Mouse (Mus musculus) CH12.LX (cell line): ENCODE data around the gene Arl1. TPM values are rescaled to one million over a fixed set of nuclear protein-coding genes. Genes with fewer than 3 reads are reported as not detected.
A peak's percentile ranks its signal among the peaks of the same experiment; 100 is the strongest.

ENCODE experiments used
- DNase-seq: peaks from one replicate; pipeline ENCODE4 v3.0.0-alpha.2; 2013; ENCODE audit errors: extremely low read depth
- H3K27ac ChIP-seq: 2 replicates; pipeline ENCODE4 v1.5.1; 2012; ENCODE audit warnings: low read depth, mild to moderate bottlenecking, control low read depth, moderate library complexity; ENCODE audit not compliant: insufficient read depth
- H3K27me3 ChIP-seq: replicated peaks from 2 replicates; pipeline ENCODE3; 2012; ENCODE audit warnings: inconsistent platforms
- H3K36me3 ChIP-seq, 2 experiments: replicated peaks in 1 of 2; 2 replicates each; pipeline versions ENCODE3 to v1.6.1; 2012; ENCODE audit warnings: inconsistent platforms in 1 of 2, low read length in 1 of 2, mild to moderate bottlenecking in 1 of 2, mixed read lengths in 1 of 2, moderate library complexity in 1 of 2; ENCODE audit not compliant: control insufficient read depth in 1 of 2, insufficient read depth in 1 of 2
- H3K4me1 ChIP-seq, 2 experiments: 2 replicates each; pipeline ENCODE4 v1.6.1; 2012; ENCODE audit warnings: inconsistent platforms in 1 of 2, moderate library complexity in 1 of 2; ENCODE audit not compliant: insufficient read depth in 2 of 2, control insufficient read depth in 1 of 2
- H3K4me2 ChIP-seq: 2 replicates; pipeline ENCODE4 v1.6.1; 2012; ENCODE audit warnings: low read depth, mild to moderate bottlenecking, control low read depth; ENCODE audit not compliant: poor library complexity, insufficient read depth, severe bottlenecking
- H3K4me3 ChIP-seq, 3 experiments: fragments of 150-350 bp in 1 of 3; sonication (generic) in 1 of 3; replicated peaks in 1 of 3; 2 replicates each; pipeline versions ENCODE3 to v1.5.1; 2011 to 2012; ENCODE audit warnings: low read depth in 2 of 3, low read length in 2 of 3, mild to moderate bottlenecking in 2 of 3, moderate library complexity in 2 of 3, control low read depth in 1 of 3, improper control_type of control experiment in 1 of 3, inconsistent platforms in 1 of 3, mixed read lengths in 1 of 3; ENCODE audit not compliant: poor library complexity in 1 of 3
- H3K79me2 ChIP-seq: replicated peaks from 2 replicates; pipeline ENCODE4 v1.6.1; 2012; ENCODE audit warnings: mild to moderate bottlenecking, moderate library complexity; ENCODE audit not compliant: control insufficient read depth, poor library complexity, insufficient read depth, severe bottlenecking; ENCODE audit errors: extremely low read depth
- H3K9ac ChIP-seq: 2 replicates; pipeline ENCODE4 v1.6.1; 2012; ENCODE audit warnings: low read depth, mild to moderate bottlenecking, control low read depth, moderate library complexity; ENCODE audit not compliant: insufficient read depth
- H3K9me3 ChIP-seq: replicated peaks from 2 replicates; pipeline ENCODE3; 2012; ENCODE audit warnings: low read length, inconsistent platforms, mixed read lengths
- BHLHE40 ChIP-seq: IDR thresholded peaks from 2 replicates; pipeline ENCODE4 v1.6.1; 2011; ENCODE audit warnings: mild to moderate bottlenecking, low read depth, low read length, improper control_type of control experiment
- CHD1 ChIP-seq: IDR thresholded peaks from 2 replicates; pipeline ENCODE4 v1.6.1; 2012; ENCODE audit warnings: low read depth, low read length, improper control_type of control experiment, inconsistent platforms
- CHD2 ChIP-seq: IDR thresholded peaks from 2 replicates; pipeline ENCODE4 v1.6.1; 2011; ENCODE audit warnings: low read length, improper control_type of control experiment
- CTCF ChIP-seq, 2 experiments: IDR thresholded peaks in 1 of 2; conservative IDR thresholded peaks in 1 of 2; 2 replicates each; pipeline ENCODE4 v1.5.1; 2011 to 2012; ENCODE audit warnings: low read depth in 2 of 2, low read length in 2 of 2, improper control_type of control experiment in 1 of 2, inconsistent platforms in 1 of 2, mild to moderate bottlenecking in 1 of 2, moderate library complexity in 1 of 2
- E2F4 ChIP-seq: IDR thresholded peaks from 2 replicates; pipeline ENCODE4 v1.6.1; 2011; ENCODE audit warnings: low read depth, low read length, improper control_type of control experiment; ENCODE audit not compliant: insufficient replicate concordance
- ELF1 ChIP-seq: IDR thresholded peaks from 2 replicates; pipeline ENCODE4 v1.6.1; 2014; ENCODE audit warnings: low read depth, mild to moderate bottlenecking, inconsistent platforms, low read length, improper control_type of control experiment
- ETS1 ChIP-seq: conservative IDR thresholded peaks from 2 replicates; pipeline ENCODE4 v1.6.1; 2012; ENCODE audit warnings: low read depth, mild to moderate bottlenecking, inconsistent platforms, low read length, improper control_type of control experiment, moderate library complexity
- GABPA ChIP-seq: IDR thresholded peaks from 2 replicates; pipeline ENCODE4 v1.6.1; 2012; ENCODE audit warnings: low read depth, low read length, improper control_type of control experiment, inconsistent platforms; ENCODE audit not compliant: insufficient replicate concordance
- HCFC1 ChIP-seq: IDR thresholded peaks from 2 replicates; pipeline ENCODE4 v1.6.1; 2012; ENCODE audit warnings: low read depth, mild to moderate bottlenecking, inconsistent platforms, low read length, improper control_type of control experiment
- JUN ChIP-seq: IDR thresholded peaks from 2 replicates; pipeline ENCODE4 v1.6.1; 2011; ENCODE audit warnings: low read depth, mild to moderate bottlenecking, low read length, improper control_type of control experiment, moderate library complexity; ENCODE audit not compliant: insufficient read depth
- JUND ChIP-seq: conservative IDR thresholded peaks from 2 replicates; pipeline ENCODE4 v1.6.1; 2011; ENCODE audit warnings: low read depth, low read length, improper control_type of control experiment
- KAT2A ChIP-seq: IDR thresholded peaks from 2 replicates; pipeline ENCODE4 v1.6.1; 2012; ENCODE audit warnings: low read length, improper control_type of control experiment, inconsistent platforms; ENCODE audit not compliant: insufficient replicate concordance
- MAFK ChIP-seq: IDR thresholded peaks from 2 replicates; pipeline ENCODE4 v1.6.1; 2011; ENCODE audit warnings: low read length, improper control_type of control experiment; ENCODE audit not compliant: insufficient replicate concordance
- MAX ChIP-seq: IDR thresholded peaks from 2 replicates; pipeline ENCODE4 v1.6.1; 2011; ENCODE audit warnings: low read length, improper control_type of control experiment
- MAZ ChIP-seq: IDR thresholded peaks from 2 replicates; pipeline ENCODE4 v1.6.1; 2012; ENCODE audit warnings: low read depth, mild to moderate bottlenecking, inconsistent platforms, low read length, improper control_type of control experiment, moderate library complexity
- MEF2A ChIP-seq: IDR thresholded peaks from 2 replicates; pipeline ENCODE4 v1.6.1; 2014; ENCODE audit warnings: low read depth, mild to moderate bottlenecking, inconsistent platforms, low read length, improper control_type of control experiment, borderline replicate concordance
- MYC ChIP-seq: IDR thresholded peaks from 2 replicates; pipeline ENCODE4 v1.6.1; 2011; ENCODE audit warnings: low read depth, mild to moderate bottlenecking, improper control_type of control experiment, low read length
- NRF1 ChIP-seq: IDR thresholded peaks from 2 replicates; pipeline ENCODE4 v1.6.1; 2014; ENCODE audit warnings: low read depth, mild to moderate bottlenecking, inconsistent platforms, low read length, improper control_type of control experiment, moderate library complexity
- PAX5 ChIP-seq: IDR thresholded peaks from 2 replicates; pipeline ENCODE4 v1.6.1; 2012; ENCODE audit warnings: low read length, inconsistent platforms, mixed read lengths
- POLR2A ChIP-seq: IDR thresholded peaks from 2 replicates; pipeline ENCODE4 v1.6.1; 2011; ENCODE audit warnings: low read depth, mild to moderate bottlenecking, improper control_type of control experiment, low read length
- POLR2AphosphoS2 ChIP-seq: IDR thresholded peaks from 2 replicates; pipeline ENCODE4 v1.6.1; 2011; ENCODE audit warnings: low read depth, low read length, improper control_type of control experiment
- RAD21 ChIP-seq: IDR thresholded peaks from 2 replicates; pipeline ENCODE4 v1.6.1; 2011; ENCODE audit warnings: low read depth, mild to moderate bottlenecking, low read length, improper control_type of control experiment, moderate library complexity
- RCOR1 ChIP-seq: conservative IDR thresholded peaks from 2 replicates; pipeline ENCODE4 v1.6.1; 2012; ENCODE audit warnings: low read depth, mild to moderate bottlenecking, inconsistent platforms, low read length, improper control_type of control experiment
- SIN3A ChIP-seq: IDR thresholded peaks from 2 replicates; pipeline ENCODE4 v1.6.1; 2012; ENCODE audit warnings: low read length, improper control_type of control experiment, inconsistent platforms
- SMC3 ChIP-seq: IDR thresholded peaks from 2 replicates; pipeline ENCODE4 v1.6.1; 2011; ENCODE audit warnings: low read depth, low read length, improper control_type of control experiment
- TCF12 ChIP-seq: IDR thresholded peaks from 2 replicates; pipeline ENCODE4 v1.6.1; 2014; ENCODE audit warnings: low read depth, mild to moderate bottlenecking, inconsistent platforms, low read length, improper control_type of control experiment
- USF1 ChIP-seq: IDR thresholded peaks from 2 replicates; pipeline ENCODE4 v1.6.1; 2014; ENCODE audit warnings: low read depth, mild to moderate bottlenecking, inconsistent platforms, low read length, improper control_type of control experiment
- USF2 ChIP-seq: conservative IDR thresholded peaks from 2 replicates; pipeline ENCODE4 v1.6.1; 2011; ENCODE audit warnings: low read depth, low read length, improper control_type of control experiment
- ZC3H11A ChIP-seq: IDR thresholded peaks from 2 replicates; pipeline ENCODE4 v1.6.1; 2012; ENCODE audit warnings: low read depth, mild to moderate bottlenecking, inconsistent platforms, low read length, improper control_type of control experiment
- ZKSCAN1 ChIP-seq: IDR thresholded peaks from 2 replicates; pipeline ENCODE4 v1.6.1; 2012; ENCODE audit warnings: low read depth, inconsistent platforms, low read length, improper control_type of control experiment, borderline replicate concordance
- ZNF384 ChIP-seq: IDR thresholded peaks from 2 replicates; pipeline ENCODE4 v1.6.1; 2012; ENCODE audit warnings: low read depth, low read length, improper control_type of control experiment, inconsistent platforms
- dilution Hi-C: fragments of 300-500 bp; cut with MboI; formaldehyde crosslinking; loops from 2 replicates; pipeline ENCODE4 v1.14.3; 2020; ENCODE audit warnings: low sequenced_read_pairs; ENCODE audit not compliant: extremely low pct_unique_long_range_greater_than_20kb, extremely low pct_ligation_motif_present
- in situ Hi-C: fragments of 300-500 bp; cut with MboI; formaldehyde crosslinking; loops from 3 replicates; pipeline ENCODE4 v1.14.3; 2019; ENCODE audit warnings: low sequenced_read_pairs, low pct_ligation_motif_present, low pct_unique_long_range_greater_than_20kb, mixed read lengths
- polyA plus RNA-seq: library from polyadenylated mRNA; unstranded; fragments of >175 nt; gene quantifications from 2 replicates; pipeline ENCODE4 v1.2.1, GENCODE M21; 2012; ENCODE audit warnings: low read depth; ENCODE audit not compliant: insufficient read length
- total RNA-seq, 2 experiments: library from RNA; depleted of rRNA; stranded (reverse); fragments of 300-350 nt in 1 of 2; fragments of >200 nt in 1 of 2; gene quantifications; 2 replicates each; pipeline ENCODE4 v1.2.3; 2012 to 2014

Arl1 gene
- total and polyA plus RNA-seq, 3 experiments: 48.9 to 143 (median 94.0) TPM

GRCm38 (mm10) chr10:88700938-88701337 lies 29.7 kb upstream of the Arl1 start:
- no peak for TF ChIP-seq USF2
- TF ChIP-seq RAD21: no peak
- no peak for TF ChIP-seq MAZ
- no peak for TF ChIP-seq JUND
- no peak for DNase-seq
- H3K36me3 ChIP-seq: no peaks in the 10 kb centered on the region
- no peaks in the 10 kb centered on the region for H3K4me1 ChIP-seq
- H3K4me3 ChIP-seq: no peak overlapping the region
- in situ Hi-C loops (no loop called here), dilution Hi-C loops (no loop called here)
- H3K9ac ChIP-seq: no peak overlapping the region
- H3K4me2 ChIP-seq: no peak overlapping the region
- peaks cover 7% of the 10 kb centered on the region for H3K9me3 ChIP-seq
- no peaks in the 10 kb centered on the region for H3K79me2 ChIP-seq
- H3K27ac ChIP-seq: no peak overlapping the region
- H3K27me3 ChIP-seq: no peaks in the 10 kb centered on the region

- Histone ChIP-seq H3K9ac (0 out of 2 replicates have a peak overlapping the region, but pooled peaks have one; percentile 29), H3K4me2 (peak overlapping the region; percentile 85), H3K4me3 (no peak overlapping the region), H3K4me1 (peaks cover 8 to 37% of the 10 kb centered on the region in 2 experiments), H3K27ac (no peak overlapping the region), H3K27me3 (no peaks in the 10 kb centered on the region), H3K36me3 (no peaks in the 10 kb centered on the region), H3K79me2 (no peaks in the 10 kb centered on the region), H3K9me3 (peaks cover 4% of the 10 kb centered on the region)
- dilution Hi-C loops: no loop called here
- in situ Hi-C loops: no loop called here
- DNase-seq: peak; percentile 91
- TF ChIP-seq MYC: no peak
- no peak for TF ChIP-seq RCOR1
- TF ChIP-seq CHD1: no peak
- TF ChIP-seq PAX5: no peak
- peak; percentile 91 for TF ChIP-seq USF2
- peak; percentile 38; the same call in 1 of the 2 replicates for TF ChIP-seq TCF12
- TF ChIP-seq CHD2: no peak
- peak; percentile 50 for TF ChIP-seq JUND
- TF ChIP-seq USF1: peak; percentile 89
- peak; percentile 98 for TF ChIP-seq MAFK
- TF ChIP-seq E2F4: no peak
- peak; percentile 95 for TF ChIP-seq BHLHE40
- no peak for TF ChIP-seq GABPA
- TF ChIP-seq KAT2A: no peak
- no peak for TF ChIP-seq ELF1
- no peak for TF ChIP-seq RAD21
- TF ChIP-seq ZC3H11A: no peak
- no peak for TF ChIP-seq POLR2A
- TF ChIP-seq MAX: peak; percentile 75
- peak; percentile 69; the same call in 1 of the 2 replicates for TF ChIP-seq SIN3A
- TF ChIP-seq ZNF384: 0 out of 2 replicates have a peak, but pooled peaks have one; percentile 58
- TF ChIP-seq ETS1: peak; percentile 90
- TF ChIP-seq MEF2A: no peak
- TF ChIP-seq HCFC1: no peak
- no peak for TF ChIP-seq NRF1
- TF ChIP-seq ZKSCAN1: no peak
- TF ChIP-seq JUN: no peak
- TF ChIP-seq POLR2AphosphoS2: no peak
- TF ChIP-seq CTCF (conservative IDR thresholded peaks at IDR 0.05 in 1 of 2, IDR thresholded peaks at IDR 0.05 in 1 of 2; ENCODE audit: low read depth in 2 of 2, low read length in 2 of 2): no peak
- no peak for TF ChIP-seq SMC3
These were observed 21.8 kb upstream of the Arl1 start for GRCm38 (mm10) chr10:88708671-88709523.
